Mouse (Mus musculus) adrenal gland, postnatal 4 days (tissue): ENCODE measurements around the gene Uts2. TPM values are rescaled to one million over a fixed set of nuclear protein-coding genes. Genes with fewer than 3 reads are reported as not detected.
A peak's percentile ranks its signal among the peaks of the same experiment; 100 is the strongest.

Source experiments
- DNase-seq, 2 experiments: peaks; one replicate each; pipeline ENCODE4 v3.0.0; 2021 to 2022; ENCODE audit warnings: low spot score in 2 of 2, mixed read lengths in 2 of 2
- long read RNA-seq, 2 experiments: library from polyadenylated mRNA; stranded (forward); transcript quantifications; one replicate each; pipeline ENCODE4 v2.0.0; 2021
- total RNA-seq, 2 experiments: library from RNA; stranded (reverse); gene quantifications; 2 replicates each; pipeline ENCODE4 v1.2.3; 2021

The Uts2 gene
- total RNA-seq: not detected
- long read RNA-seq, experiment 1: 0 reads
- long read RNA-seq, experiment 2: 0 reads

DNA sequence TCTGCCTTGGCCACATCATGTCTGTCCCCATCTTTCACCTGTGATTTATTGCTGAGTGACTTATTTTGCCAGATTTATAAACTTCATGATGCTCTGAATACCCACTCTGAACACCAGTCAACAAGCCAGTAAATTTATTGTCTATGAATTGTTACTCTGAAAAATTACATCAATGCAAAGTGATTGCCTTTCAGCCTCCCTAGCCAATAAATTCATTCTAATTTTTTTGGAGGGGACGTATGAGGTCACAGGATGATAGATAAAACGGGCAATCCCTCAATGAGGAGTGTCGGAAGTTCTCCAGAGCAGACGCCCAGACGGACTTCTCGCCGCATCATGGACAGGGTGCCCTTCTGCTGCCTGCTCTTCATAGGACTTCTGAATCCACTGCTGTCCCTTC, at the start of gene Uts2:
Gene Uts2, plus strand, starts transcription at position 301 of the 400 bp plus-strand sequence.
- DNase-seq: no peak

GRCm38 (mm10) chr4:150950972-150951371, 45.9 kb upstream of the Uts2 start:
- no peak for DNase-seq

GRCm38 (mm10) chr4:150956369-150957105, 40.4 kb upstream of the Uts2 start:
- DNase-seq: no peak

- no peak for DNase-seq
Observed at GRCm38 (mm10) chr4:150957106-150957458, 39.8 kb upstream of the Uts2 start.

GRCm38 (mm10) chr4:150958536-150958935, 38.4 kb upstream of the Uts2 start:
- DNase-seq: no peak

- DNase-seq: peak in 1 of 2 experiments; percentile 42
Observed at GRCm38 (mm10) chr4:150962231-150962630, 34.7 kb upstream of the Uts2 start.

- DNase-seq: no peak
Observed at GRCm38 (mm10) chr4:150963711-150964110, 33.2 kb upstream of the Uts2 start.

DNA sequence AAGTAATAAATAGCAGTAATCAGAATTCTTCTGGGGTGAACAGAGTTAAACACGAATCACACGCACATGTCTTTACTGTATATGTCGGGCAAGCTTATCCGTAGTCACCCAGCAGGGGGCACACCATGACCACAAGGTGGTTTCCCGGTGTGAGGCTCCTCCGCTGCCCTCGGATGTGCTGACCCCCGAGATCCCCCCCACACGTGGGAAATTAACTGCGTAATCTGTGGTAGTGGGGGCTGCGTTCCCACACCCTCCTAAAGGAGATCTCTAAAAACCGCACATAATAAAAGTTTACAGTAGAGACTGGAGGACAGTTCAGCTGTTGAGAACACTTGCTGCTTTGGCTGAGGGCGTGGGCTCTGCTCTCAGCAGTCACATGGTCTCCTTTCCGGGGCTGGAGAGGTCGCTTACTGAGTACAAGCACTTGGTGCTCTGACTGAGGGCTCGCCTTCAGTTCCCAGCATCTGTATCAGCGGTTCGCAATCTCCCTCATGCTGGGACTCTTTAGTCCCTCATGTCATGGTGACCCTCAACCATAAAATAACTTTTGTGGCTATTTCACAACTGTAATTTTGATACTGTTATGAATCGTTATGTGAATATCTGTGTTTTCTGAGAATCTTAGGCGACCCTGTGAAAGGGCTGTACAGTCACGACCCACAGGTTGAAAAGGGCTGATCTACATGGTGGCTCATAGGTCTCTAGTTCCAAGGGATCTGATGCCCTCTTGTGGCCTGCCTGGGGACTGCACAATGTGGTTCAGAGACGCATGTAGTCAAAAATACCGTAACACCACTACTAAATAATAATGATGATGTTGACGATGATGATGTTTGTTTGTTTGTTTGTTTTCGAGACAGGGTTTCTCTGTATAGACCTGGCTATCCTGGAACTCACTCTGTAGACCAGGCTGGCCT, 32.0 kb upstream of the Uts2 start:
- peak; percentile 66 to 74 for DNase-seq

DNA sequence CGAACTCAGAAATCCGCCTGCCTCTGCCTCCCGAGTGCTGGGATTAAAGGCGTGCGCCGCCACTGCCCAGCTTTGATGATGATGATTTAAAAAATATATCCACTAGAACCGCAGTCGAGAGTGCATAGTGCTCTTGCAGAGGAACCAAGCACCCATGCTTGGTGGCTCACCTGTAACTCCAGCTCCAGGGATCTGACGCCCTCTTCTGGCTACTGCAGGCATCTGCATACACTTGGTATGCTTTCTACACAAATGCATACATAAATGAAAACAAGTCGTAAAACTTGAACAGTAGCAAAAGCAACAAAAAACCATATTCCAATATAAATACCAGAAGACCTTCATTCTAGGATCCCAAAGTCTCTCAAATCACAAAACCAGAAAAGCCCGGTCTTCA, 31.3 kb upstream of the Uts2 start:
- no peak for DNase-seq

- peak in 1 of 2 experiments; percentile 15 for DNase-seq
Observed at GRCm38 (mm10) chr4:150966556-150966955, 30.3 kb upstream of the Uts2 start.

DNA sequence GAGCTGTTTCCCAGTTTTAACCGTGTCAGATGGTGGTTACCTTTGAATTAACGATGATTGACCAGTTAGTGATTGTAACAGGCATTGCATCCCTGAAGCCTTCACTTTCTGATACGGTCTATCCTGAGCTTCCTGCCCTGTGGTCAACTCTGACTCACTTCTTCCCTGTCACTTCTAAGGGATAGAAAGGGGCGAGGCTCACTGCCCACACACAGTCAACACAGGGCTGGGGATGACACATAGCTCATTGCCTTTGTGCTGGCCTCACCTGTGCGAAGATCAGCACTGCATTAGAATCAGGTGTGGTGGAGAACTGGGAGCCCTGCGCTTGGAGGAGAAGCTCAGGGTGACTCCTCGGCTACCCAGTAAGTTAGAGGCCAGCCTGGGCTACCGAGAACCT, 27.9 kb upstream of the Uts2 start:
- no peak for DNase-seq

GRCm38 (mm10) chr4:150973264-150973663, 23.6 kb upstream of the Uts2 start:
- DNase-seq: no peak

GRCm38 (mm10) chr4:150975145-150975544, 21.8 kb upstream of the Uts2 start:
- no peak for DNase-seq

DNA sequence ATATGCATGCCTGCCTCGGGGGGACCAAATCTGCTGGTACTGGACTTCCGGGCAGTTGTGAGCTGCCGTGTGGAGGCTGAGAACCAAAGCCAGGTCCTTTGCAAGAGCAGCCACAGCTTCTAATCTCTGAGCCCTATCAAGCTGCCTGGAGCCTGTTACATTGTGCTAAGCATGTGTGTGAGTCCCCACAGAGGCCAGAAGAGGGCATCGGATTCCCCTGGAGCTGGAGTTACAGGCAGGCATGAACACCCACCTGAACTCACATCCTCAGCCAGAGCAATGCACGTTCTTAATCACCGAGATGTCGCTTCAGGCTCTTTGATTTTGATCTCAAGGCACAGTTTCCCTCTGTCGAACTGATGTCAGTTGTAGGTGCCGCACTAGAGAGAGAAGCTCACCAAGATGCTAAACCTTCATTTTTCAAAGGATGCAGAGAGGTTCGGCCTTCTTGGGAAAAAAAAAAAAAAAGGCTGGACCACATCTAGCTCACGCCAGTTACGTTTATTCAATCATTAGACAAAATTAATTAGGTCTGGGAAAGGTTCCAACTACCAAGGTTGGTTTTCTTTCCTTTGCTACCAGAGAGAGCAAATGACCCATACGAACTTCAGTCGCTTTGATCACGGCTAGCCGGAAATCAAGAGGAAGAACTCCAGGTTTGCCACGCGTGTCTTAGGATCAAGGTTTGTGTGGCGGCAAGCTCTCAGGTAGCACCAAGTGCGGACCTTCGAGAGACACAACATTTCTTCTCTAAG, 18.6 kb upstream of the Uts2 start:
- no peak for DNase-seq

DNA sequence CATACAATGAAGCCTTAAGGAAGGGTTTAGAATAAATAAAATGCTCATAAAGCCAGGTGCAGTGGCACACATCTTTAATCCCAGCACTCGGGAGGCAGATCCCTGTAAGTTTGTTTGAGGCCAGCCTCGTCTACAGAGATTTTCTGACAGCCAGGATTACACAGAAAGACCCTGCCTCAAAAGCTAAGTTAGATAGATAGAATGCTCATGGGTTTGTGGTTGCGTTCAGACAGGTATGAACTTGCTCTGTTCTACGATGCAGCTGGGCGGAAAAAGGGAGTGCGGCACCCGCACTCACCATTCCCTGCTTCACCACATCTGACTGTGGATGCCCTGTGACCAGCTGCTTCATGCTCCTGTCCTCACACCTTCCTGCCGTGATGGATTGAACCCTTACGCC, 17.4 kb upstream of the Uts2 start:
- no peak for DNase-seq

DNA sequence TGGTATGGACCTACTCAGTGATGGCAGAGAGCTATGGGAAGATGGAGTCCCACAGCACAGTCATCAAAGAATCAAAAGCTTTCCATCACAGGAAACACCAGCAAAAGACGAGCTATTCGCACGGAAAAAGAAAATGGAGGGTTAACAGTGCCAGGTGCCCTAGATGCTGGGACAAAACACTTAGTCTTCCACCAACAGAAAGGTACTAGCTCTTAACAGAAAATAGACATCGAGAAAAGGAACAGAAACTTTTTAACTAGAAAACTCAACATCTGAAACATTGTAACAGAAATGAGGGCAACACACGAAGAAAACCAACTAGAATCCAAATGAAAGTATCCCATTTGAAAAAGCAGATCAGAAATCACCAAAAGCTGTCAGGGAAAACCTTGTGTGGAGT, 16.7 kb upstream of the Uts2 start:
- no peak for DNase-seq

- no peak for DNase-seq
Observed at GRCm38 (mm10) chr4:150990148-150990547, 6.7 kb upstream of the Uts2 start.

DNA sequence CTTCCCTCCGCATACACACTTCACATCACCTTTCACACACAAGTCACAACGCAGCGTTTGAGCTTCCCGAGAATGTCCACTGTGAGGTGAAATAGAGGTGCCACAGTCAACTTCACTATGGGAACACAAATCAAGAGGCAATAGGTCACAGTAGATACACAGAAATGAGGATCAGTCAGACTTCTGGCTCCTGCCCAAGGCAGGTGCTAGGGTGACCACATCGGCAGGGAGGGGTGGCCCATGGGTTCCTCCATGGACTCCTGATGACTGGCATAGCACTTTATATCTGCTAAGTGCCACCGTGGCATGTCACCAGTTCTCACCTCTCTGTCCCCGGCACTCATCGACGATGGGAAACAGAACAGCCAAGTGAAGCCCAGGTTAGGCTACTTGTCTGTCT, 1.7 kb downstream of the Uts2 start:
- DNase-seq: no peak

DNA sequence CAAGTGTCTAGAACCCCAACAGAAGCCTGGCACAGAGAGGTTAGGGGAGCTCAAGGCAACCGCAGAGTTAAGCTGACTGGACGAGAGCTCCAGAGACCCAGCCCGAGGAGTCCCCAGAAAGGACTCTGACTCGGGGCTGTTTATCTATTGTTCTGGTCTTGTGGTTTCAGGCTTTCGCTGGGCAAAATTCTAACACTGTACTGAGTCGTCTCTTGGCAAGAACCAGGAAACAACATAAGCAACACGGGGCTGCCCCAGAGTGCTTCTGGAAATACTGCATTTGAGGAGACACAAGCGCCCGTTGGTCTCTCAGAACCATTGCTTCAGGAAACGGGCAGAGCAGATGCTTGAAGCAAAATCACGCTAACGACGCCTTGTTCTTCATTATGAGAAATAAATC, 4.5 kb downstream of the Uts2 start:
- DNase-seq: no peak

GRCm38 (mm10) chr4:151005656-151006318, 8.9 kb downstream of the Uts2 start:
- no peak for DNase-seq

GRCm38 (mm10) chr4:151006945-151007344, 10.0 kb downstream of the Uts2 start:
- peak in 1 of 2 experiments; percentile 17 for DNase-seq
